Mouse (Mus musculus): ENCODE results near the gene Smtnl2. TPM values are rescaled to one million over a fixed set of nuclear protein-coding genes. Genes with fewer than 3 reads are reported as not detected.
A peak's percentile ranks its signal among the peaks of the same experiment; 100 is the strongest.
"Not testable (repeated sequence)": the region's sequence is repeated elsewhere in the genome, so short reads cannot be mapped to it uniquely, and the experiment has no call there.

The Smtnl2 gene
- polyA plus RNA-seq, 1 experiment from 2014 or later = 5.2 TPM

GRCm38 (mm10) chr11:72436756-72437650, 25.5 kb upstream of the Smtnl2 start:
- Histone ChIP-seq H3K9me3 (no peaks in the 10 kb centered on the region), H3K9ac (no peak overlapping the region), H3K36me3 (replicated peaks) (no peaks in the 10 kb centered on the region), H3K4me1 (peaks cover 8% of the 10 kb centered on the region), H3K4me3 (replicated peaks) (no peak overlapping the region), H3K27me3 (no peaks in the 10 kb centered on the region; the same call in 1 of the 2 replicates), H3K4me2 (no peak overlapping the region), H3K27ac (no peak overlapping the region)
- no peak for ATAC-seq (ENCODE audit: low FRiP score)
- 80% methylated on average over 16 of the region's 16 CpGs for WGBS

GRCm38 (mm10) chr11:72436271-72436670, 24.8 kb upstream of the Smtnl2 start:
- 72% methylated on average over 5 of the region's 5 CpGs for WGBS
- no peak for ATAC-seq (ENCODE audit: low FRiP score)
- no peak overlapping the region for H3K4me3 ChIP-seq (replicated peaks)

GRCm38 (mm10) chr11:72435694-72436045, 24.2 kb upstream of the Smtnl2 start:
- Histone ChIP-seq H3K4me2 (no peak overlapping the region), H3K36me3 (replicated peaks) (no peaks in the 10 kb centered on the region), H3K27ac (no peak overlapping the region), H3K4me3 (replicated peaks) (no peak overlapping the region), H3K27me3 (no peaks in the 10 kb centered on the region; the same call in 1 of the 2 replicates), H3K9ac (no peak overlapping the region), H3K9me3 (no peaks in the 10 kb centered on the region), H3K4me1 (peaks cover 3% of the 10 kb centered on the region; the same call in 1 of the 2 replicates)
- 50% methylated on average over 2 of the region's 2 CpGs for WGBS
- ATAC-seq (ENCODE audit: low FRiP score) = no peak

More at GRCm38 (mm10) chr11:72436271-72436670, 24.8 kb upstream of the Smtnl2 start:
- no peaks in the 10 kb centered on the region for H3K36me3 ChIP-seq (replicated peaks)
- peaks cover 3% of the 10 kb centered on the region; the same call in 1 of the 2 replicates for H3K4me1 ChIP-seq
- H3K27me3 ChIP-seq = no peaks in the 10 kb centered on the region; the same call in 1 of the 2 replicates
- no peak overlapping the region for H3K9ac ChIP-seq
- no peaks in the 10 kb centered on the region for H3K9me3 ChIP-seq
- no peak overlapping the region for H3K27ac ChIP-seq
- H3K4me2 ChIP-seq = no peak overlapping the region

- ATAC-seq (ENCODE audit: low FRiP score) = no peak
- no peak within 1 kb of the TSS for H3K9ac ChIP-seq
- no peaks in the 10 kb centered on the region for H3K36me3 ChIP-seq (replicated peaks)
- no peaks in the 10 kb centered on the region; the same call in 1 of the 2 replicates for H3K27me3 ChIP-seq
- peaks cover 3% of the 10 kb centered on the region; the same call in 1 of the 2 replicates for H3K4me1 ChIP-seq
- H3K4me2 ChIP-seq = no peak within 1 kb of the TSS
- no peak within 1 kb of the TSS for H3K4me3 ChIP-seq (replicated peaks)
- no peaks in the 10 kb centered on the region for H3K9me3 ChIP-seq
- 67% methylated on average over 11 of the region's 11 CpGs for WGBS
- H3K27ac ChIP-seq = no peak within 1 kb of the TSS
Observed at GRCm38 (mm10) chr11:72434963-72435693, 23.6 kb upstream of the Smtnl2 start, which contains the start of gene Ggt6. Gene Ggt6, plus strand, starts transcription at chr11:72435526.

GRCm38 (mm10) chr11:72430311-72431068, 19.0 kb upstream of the Smtnl2 start:
- not testable (repeated sequence) for H3K36me3 ChIP-seq (replicated peaks); H3K4me3 ChIP-seq (replicated peaks); H3K9ac ChIP-seq; H3K27me3 ChIP-seq; ATAC-seq (ENCODE audit: low FRiP score); H3K27ac ChIP-seq; H3K9me3 ChIP-seq; H3K4me2 ChIP-seq; H3K4me1 ChIP-seq
- WGBS = 59% methylated on average over 9 of the region's 9 CpGs

- no peak overlapping the region for H3K27ac ChIP-seq
- no peaks in the 10 kb centered on the region for H3K27me3 ChIP-seq
- H3K9me3 ChIP-seq = no peaks in the 10 kb centered on the region
- peak overlapping the region; percentile 31; the same call in 1 of the 2 replicates for H3K4me2 ChIP-seq
- H3K9ac ChIP-seq = no peak overlapping the region
- H3K36me3 ChIP-seq (replicated peaks) = no peaks in the 10 kb centered on the region
- ATAC-seq (ENCODE audit: low FRiP score) = peak; percentile 51; the same call in 1 of the 2 replicates
- H3K4me1 ChIP-seq = no peaks in the 10 kb centered on the region
- H3K4me3 ChIP-seq (replicated peaks) = no peak overlapping the region; the same call in 1 of the 2 replicates
- 40% methylated on average over 7 of the region's 7 CpGs for WGBS
Observed at GRCm38 (mm10) chr11:72429288-72429690, 17.8 kb upstream of the Smtnl2 start.

- H3K27me3 ChIP-seq = no peaks in the 10 kb centered on the region
- no peak overlapping the region for H3K4me3 ChIP-seq (replicated peaks)
- 3% methylated on average over 5 of the region's 5 CpGs for WGBS
- peak overlapping the region; percentile 13; the same call in 1 of the 2 replicates for H3K4me2 ChIP-seq
- H3K27ac ChIP-seq = no peak overlapping the region
- no peaks in the 10 kb centered on the region for H3K36me3 ChIP-seq (replicated peaks)
- H3K9me3 ChIP-seq = no peaks in the 10 kb centered on the region
- H3K9ac ChIP-seq = no peak overlapping the region
- ATAC-seq (ENCODE audit: low FRiP score) = no peak
- no peaks in the 10 kb centered on the region for H3K4me1 ChIP-seq
Observed at GRCm38 (mm10) chr11:72428694-72429093, 17.2 kb upstream of the Smtnl2 start.

- Histone ChIP-seq H3K4me2 (no peak overlapping the region), H3K36me3 (replicated peaks) (no peaks in the 10 kb centered on the region), H3K9me3 (no peaks in the 10 kb centered on the region), H3K27ac (no peak overlapping the region), H3K4me1 (no peaks in the 10 kb centered on the region), H3K9ac (no peak overlapping the region), H3K4me3 (replicated peaks) (no peak overlapping the region), H3K27me3 (no peaks in the 10 kb centered on the region)
- ATAC-seq (ENCODE audit: low FRiP score) = no peak
Observed at GRCm38 (mm10) chr11:72426884-72427283, 15.4 kb upstream of the Smtnl2 start.

GRCm38 (mm10) chr11:72425201-72425600, 13.7 kb upstream of the Smtnl2 start:
- no peak overlapping the region for H3K4me2 ChIP-seq
- no peak overlapping the region for H3K9ac ChIP-seq
- H3K4me3 ChIP-seq (replicated peaks) = no peak overlapping the region
- H3K27me3 ChIP-seq = no peaks in the 10 kb centered on the region
- no peaks in the 10 kb centered on the region for H3K36me3 ChIP-seq (replicated peaks)
- no peak for ATAC-seq (ENCODE audit: low FRiP score)
- no peaks in the 10 kb centered on the region for H3K9me3 ChIP-seq
- H3K27ac ChIP-seq = no peak overlapping the region
- no peaks in the 10 kb centered on the region for H3K4me1 ChIP-seq

- no peak for ATAC-seq (ENCODE audit: low FRiP score)
- no peak overlapping the region for H3K4me3 ChIP-seq (replicated peaks)
- no peaks in the 10 kb centered on the region for H3K9me3 ChIP-seq
- no peaks in the 10 kb centered on the region for H3K27me3 ChIP-seq
- no peaks in the 10 kb centered on the region for H3K4me1 ChIP-seq
- no peak overlapping the region for H3K27ac ChIP-seq
- 89% methylated on average over 4 of the region's 4 CpGs for WGBS
- H3K4me2 ChIP-seq = no peak overlapping the region
- no peaks in the 10 kb centered on the region for H3K36me3 ChIP-seq (replicated peaks)
- no peak overlapping the region for H3K9ac ChIP-seq
Observed at GRCm38 (mm10) chr11:72423686-72424085, 12.2 kb upstream of the Smtnl2 start.

GRCm38 (mm10) chr11:72421518-72422278, 10.2 kb upstream of the Smtnl2 start:
- Histone ChIP-seq H3K9ac (no peak overlapping the region), H3K36me3 (replicated peaks) (no peaks in the 10 kb centered on the region), H3K27me3 (no peaks in the 10 kb centered on the region), H3K27ac (no peak overlapping the region), H3K4me2 (no peak overlapping the region), H3K9me3 (no peaks in the 10 kb centered on the region), H3K4me3 (replicated peaks) (no peak overlapping the region), H3K4me1 (peaks cover 15% of the 10 kb centered on the region)
- no peak for ATAC-seq (ENCODE audit: low FRiP score)
- 91% methylated on average over 11 of the region's 11 CpGs for whole genome bisulfite sequencing

Measured in forebrain, embryonic 12.5 days (tissue).